Mouse (Mus musculus): ENCODE data around the gene Birc2.

The Birc2 gene

GRCm38 (mm10) chr9:7846667-7847199 lies 9.9 kb upstream of the Birc2 start:
- DNase-seq (ENCODE audit: low spot score): no peak

- no peak for DNase-seq (ENCODE audit: low spot score)
Measured at GRCm38 (mm10) chr9:7845216-7845895, 8.5 kb upstream of the Birc2 start.

DNA sequence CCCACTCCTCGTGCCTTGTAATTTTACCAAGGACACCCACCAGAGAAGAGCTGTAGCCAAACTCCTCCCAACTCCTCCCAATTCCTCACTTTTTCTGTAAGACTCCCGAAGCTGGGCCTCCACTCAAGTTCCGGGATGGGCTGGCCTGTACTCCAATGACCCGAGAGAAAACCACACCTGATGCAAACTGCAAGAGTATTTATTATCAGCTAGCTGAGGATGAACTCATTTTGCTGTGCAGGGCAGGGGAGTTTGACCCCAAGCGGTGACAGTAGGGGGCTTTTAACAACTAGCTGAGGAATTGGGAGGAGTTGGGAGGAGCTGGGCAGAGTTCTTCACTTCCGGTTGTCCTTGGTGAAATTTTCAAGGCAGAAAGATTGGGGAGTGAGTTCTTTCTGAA lies 4.4 kb upstream of the Birc2 start:
- DNase-seq (ENCODE audit: low spot score): no peak

DNA sequence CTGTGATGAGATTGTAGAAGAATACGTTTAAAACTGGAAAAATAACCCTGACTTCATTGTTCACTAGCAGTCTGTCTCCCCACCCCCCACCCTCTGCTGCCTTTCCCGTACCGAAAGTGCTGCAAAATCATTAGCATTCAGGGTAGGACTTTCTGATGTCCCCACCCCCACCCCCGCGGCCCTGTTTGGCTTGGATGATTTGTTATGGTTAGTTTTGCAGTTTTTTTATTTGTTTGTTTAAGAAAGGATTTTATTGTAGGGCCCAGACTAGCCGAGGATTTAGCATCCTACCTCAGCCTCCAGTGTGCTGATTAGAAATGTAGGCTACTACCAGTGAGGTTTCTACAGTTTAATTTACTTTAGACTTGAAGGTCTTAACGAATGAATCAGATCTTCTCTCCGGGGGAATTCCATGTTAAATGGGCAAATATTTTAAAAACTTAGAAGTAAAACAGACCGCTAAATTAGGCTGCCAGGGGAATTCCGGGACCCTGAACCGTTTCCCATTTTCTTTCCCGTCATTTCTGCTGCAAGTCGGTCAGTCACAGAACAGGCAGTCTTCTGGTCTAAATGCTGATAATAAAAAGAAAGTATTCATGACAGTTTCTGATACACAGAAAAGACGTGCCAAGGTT lies 1.1 kb upstream of the Birc2 start:
- peak; percentile 50 for DNase-seq (ENCODE audit: low spot score)

DNA sequence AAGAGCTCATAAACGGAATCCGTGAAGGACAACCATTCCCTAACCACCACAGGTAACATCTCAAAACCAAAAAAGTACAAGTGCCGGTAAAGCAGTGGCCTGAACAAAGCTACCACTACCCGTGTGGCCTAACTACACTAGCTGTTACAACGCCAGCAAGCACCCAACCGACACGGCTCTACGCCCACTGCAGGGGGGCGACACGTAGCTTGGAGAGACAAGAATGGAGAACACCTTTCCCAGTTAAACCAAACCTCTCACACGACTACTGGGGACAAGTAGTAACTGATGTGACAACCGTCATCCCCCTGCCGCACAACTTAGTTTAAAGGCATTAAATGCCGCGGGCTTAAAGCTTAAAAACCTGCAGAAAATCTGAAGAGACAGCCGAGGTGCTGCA lies 533 bp downstream of the Birc2 start:
- peak; percentile 56 for DNase-seq (ENCODE audit: low spot score)

- DNase-seq (ENCODE audit: low spot score): no peak
Measured at GRCm38 (mm10) chr9:7835302-7835701, 1.6 kb downstream of the Birc2 start.

GRCm38 (mm10) chr9:7833421-7833820 lies 3.4 kb downstream of the Birc2 start:
- no peak for DNase-seq (ENCODE audit: low spot score)

DNA sequence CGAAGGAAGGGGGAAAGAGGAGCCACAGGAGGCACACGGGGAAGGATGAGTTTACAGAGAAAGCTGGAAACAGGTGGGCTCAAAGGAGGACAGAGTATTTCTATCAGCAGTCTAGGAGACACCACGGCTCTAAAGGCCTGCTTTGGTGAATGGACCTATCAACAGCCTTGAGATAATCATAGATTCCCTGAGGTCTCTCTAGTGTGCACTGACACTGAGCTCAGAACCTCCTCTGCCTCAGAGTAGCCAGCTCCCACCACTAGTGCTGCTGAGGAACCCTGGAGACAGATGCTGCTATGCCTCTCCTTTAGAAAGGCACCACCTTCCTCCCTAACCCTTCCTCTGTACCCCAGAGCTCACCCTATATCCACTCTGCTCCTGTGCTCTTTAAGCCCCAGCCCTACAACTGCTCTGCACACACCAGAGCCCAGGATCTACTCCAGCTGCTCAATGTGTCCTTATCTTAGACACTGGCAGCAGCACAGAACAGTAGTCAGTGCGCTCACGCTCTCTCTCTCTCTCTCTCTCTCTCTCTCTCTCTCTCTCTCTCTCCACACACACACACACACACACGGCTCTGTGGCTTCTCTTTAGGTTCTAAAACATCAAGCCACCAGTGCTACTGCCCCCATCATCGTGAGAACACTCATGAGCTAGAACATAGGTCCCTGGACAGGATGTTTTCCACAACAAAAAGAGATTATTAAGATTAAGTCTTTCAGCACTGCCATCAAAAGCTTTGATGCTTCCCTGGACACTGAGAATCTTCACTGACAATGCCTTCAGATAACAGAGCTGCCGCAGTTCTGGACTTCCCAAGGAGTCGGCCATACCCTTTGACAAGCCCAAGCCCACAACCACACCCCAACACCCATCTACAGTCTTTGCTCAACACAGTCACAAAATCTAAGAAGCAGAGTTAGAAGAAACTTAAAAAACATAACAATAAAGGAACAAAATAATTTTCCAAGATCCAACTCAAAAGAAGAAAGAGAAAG lies 7.0 kb downstream of the Birc2 start:
- DNase-seq (ENCODE audit: low spot score): no peak

DNA sequence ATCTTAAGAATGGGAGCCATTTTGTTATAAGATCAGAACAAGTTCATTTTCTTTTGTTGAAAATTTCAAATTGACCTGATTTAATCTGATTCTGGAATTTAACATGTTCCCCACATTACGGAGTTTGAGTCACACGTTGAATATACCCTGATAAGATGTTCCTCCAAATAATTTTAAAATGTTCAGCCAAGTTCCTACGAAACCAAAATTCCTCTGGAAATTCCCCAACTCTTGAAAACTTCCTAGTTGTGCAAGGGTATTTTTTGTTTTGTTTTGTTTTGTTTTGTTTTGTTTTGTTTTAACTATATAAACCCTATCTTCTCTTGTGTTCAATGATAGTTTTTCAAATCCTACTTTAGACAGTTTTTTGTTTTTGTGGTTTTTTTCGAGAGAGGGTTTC lies 8.2 kb downstream of the Birc2 start:
- no peak for DNase-seq (ENCODE audit: low spot score)

GRCm38 (mm10) chr9:7824916-7825315 lies 11.9 kb downstream of the Birc2 start:
- no peak for DNase-seq (ENCODE audit: low spot score)

DNA sequence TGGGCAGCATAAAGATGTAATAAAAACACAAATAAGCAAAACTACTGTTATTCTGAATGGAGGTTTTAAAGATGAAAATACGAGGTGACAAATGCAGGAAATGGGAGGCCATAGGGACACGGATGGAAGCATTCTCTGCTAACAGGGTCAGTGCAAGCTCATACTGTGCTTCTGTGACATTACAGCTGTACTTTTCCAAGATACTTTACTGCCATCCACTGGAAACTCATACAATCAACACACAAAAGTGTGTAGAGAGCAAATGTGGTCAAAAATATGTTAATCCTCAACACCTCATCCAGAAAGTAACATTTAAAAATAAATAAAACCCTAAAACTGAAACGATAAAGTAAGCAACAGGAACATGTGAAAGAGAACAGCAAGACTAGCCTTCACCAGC lies 14.1 kb downstream of the Birc2 start:
- no peak for DNase-seq (ENCODE audit: low spot score)

- no peak for DNase-seq (ENCODE audit: low spot score)
Measured at GRCm38 (mm10) chr9:7805101-7805506, 31.8 kb downstream of the Birc2 start.

DNA sequence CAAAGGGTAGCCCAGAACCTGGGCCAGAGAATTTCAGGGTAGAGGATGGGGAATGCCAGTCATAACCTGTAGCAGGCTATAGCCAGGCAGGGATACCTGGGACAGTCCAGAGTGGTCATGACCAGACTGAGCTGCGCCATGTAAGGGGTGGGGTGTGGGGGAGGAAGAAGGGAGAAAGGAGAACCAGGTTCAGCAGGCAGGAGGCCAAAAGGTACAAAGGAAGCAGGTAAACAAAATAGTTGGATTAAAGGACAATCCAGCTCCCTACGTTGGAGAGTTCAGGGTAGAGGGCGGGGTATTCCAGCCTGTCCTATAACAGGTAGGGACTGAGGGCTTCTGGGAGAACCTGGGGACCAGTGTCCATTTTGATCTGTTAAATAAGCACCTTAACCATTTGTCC lies 38.3 kb downstream of the Birc2 start:
- DNase-seq (ENCODE audit: low spot score): no peak

DNA sequence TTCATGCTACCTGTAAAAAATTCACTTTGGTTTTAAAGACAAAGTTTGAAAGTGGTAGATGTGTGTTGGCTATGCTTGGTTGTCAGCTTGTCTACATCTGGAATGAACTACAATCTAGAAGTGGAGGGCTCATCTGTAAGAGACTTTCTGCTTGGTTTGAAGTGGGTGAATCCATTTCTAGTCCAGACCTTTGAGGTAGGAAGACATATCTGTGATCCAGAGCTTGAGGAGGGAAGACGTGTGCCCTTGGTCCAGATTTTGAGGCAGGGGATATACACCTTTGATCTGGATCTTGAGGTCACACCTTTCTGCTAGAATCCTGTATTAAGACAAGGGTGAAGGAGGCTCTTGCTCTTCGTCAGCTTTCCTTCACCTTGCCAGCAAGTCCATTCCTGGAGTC lies 39.3 kb downstream of the Birc2 start:
- DNase-seq (ENCODE audit: low spot score): no peak

DNA sequence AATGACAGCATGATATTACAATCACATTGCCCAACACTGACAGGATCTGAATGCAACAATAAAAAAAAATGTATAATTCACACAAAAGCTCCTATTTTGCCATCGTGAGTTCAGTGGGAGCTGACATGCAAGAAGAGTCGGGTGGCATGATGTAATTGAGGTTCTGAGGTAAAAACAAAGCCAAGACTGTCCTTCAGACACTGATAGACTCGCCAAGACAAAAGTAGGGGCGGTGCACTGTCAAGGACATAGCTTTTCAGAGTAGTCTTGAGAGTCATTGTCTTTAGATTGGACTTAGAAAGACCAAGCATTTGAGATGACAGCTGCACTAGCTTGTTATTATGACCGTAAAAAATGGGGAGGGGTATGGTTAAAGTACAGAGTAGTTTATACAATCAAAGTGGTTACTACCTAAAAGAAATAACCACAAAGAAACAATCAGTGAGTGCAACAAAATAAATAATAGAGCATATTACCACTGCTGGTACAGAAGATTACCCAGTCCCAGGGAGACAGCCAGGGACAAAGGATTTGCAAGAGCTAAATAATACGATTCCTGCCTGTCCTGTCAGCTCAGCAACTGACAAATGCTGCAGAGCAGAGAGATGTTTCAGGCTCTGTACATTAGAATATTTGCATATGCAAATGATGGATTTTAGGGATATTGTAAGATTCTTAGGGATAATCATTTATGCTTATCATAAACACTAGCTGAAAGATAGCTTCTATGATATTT lies 40.6 kb downstream of the Birc2 start:
- no peak for DNase-seq (ENCODE audit: low spot score)

DNA sequence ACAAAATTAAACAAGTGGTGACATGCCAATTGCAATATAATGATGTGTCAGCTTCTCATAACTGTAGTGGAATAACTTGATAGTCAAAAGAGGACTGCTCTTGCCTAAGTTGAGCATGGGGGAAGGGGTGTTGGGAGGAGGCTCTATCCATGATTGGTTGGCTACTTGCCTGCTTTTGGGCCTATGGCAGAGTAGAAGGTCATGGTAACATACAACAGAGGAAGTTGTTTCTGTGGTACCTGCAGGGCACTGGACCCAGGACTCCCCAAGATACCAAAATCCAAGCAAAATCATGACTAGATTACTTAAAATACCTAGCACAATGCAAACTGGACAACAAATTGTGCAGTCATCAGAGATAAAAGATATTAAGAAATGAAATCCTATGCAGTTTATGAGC lies 41.3 kb downstream of the Birc2 start:
- DNase-seq (ENCODE audit: low spot score): no peak

- no peak for DNase-seq (ENCODE audit: low spot score)
Measured at GRCm38 (mm10) chr9:7793561-7793960, 43.3 kb downstream of the Birc2 start.

GRCm38 (mm10) chr9:7790580-7791084 lies 46.2 kb downstream of the Birc2 start:
- no peak for DNase-seq (ENCODE audit: low spot score)

- DNase-seq (ENCODE audit: low spot score): no peak
Measured at GRCm38 (mm10) chr9:7789764-7790575, 46.9 kb downstream of the Birc2 start.

GRCm38 (mm10) chr9:7788411-7788810 lies 48.5 kb downstream of the Birc2 start:
- no peak for DNase-seq (ENCODE audit: low spot score)

DNA sequence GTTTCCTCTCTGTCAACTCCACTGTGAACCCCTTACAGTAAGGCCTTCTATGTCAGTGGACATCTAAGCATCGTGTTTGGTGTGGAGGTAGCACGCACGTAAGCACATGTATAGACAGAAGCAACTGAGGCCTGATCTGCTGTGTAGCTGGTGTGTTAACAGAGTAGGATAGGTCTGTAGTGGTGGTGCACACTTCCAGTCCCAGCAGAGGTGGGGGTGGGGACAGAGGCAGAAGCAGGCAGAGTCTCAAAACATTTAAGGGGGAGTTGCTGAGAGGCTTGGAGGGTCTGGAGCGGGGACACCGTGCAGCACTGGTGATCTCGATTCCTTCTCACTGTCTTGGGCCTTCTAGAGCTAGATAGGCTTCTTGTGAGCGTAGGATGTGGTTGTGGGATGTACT lies 50.8 kb downstream of the Birc2 start:
- DNase-seq (ENCODE audit: low spot score): no peak
